Mouse (Mus musculus) bone marrow macrophage, adult 2 months (primary cell): Measurements from ENCODE around the gene Tubb2b.

Source experiments
- CTCF ChIP-seq: IDR thresholded peaks from 2 replicates; pipeline ENCODE4 v1.5.1; 2012; ENCODE audit warnings: low read depth, mild to moderate bottlenecking, low read length, moderate library complexity
- POLR2A ChIP-seq: IDR thresholded peaks from 2 replicates; pipeline ENCODE4 v1.6.1; 2012; ENCODE audit warnings: mild to moderate bottlenecking, low read depth, low read length, borderline replicate concordance

DNA sequence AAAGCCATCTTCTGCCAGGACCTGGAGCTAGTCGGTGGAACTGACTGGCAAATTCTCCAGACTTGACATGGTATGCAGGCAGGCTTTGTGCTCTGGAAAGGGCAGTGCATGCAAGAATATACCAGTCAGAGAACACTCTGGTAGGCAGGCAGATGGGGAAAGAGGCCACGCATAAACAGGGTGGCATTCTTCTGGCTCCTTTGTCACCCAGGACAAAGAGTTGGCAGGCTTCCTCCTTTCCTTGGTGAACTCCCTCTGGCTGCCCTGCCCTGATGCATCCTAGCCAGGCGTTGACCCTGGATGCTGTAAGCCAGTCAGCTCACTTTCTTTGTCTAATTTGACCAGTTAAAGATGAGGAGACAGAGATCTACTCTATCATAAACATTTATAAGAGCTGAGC lies 33.2 kb downstream of the Tubb2b start:
- TF ChIP-seq CTCF (no peak), POLR2A (no peak)
